Mouse (Mus musculus) MEL (cell line): ENCODE data around the gene Zmynd12. TPM values are rescaled to one million over a fixed set of nuclear protein-coding genes. Genes with fewer than 3 reads are reported as not detected.

Experiments
- DNase-seq: peaks from one replicate; pipeline ENCODE4 v3.0.0; 2011; ENCODE audit warnings: low read depth, low spot score
- H3K27ac ChIP-seq: 2 replicates; pipeline ENCODE4 v1.5.1; 2012; ENCODE audit warnings: low read depth, mild to moderate bottlenecking, control low read depth, low read length, moderate library complexity; ENCODE audit not compliant: control insufficient read depth
- H3K27me3 ChIP-seq, 2 experiments: fragments of 150-350 bp in 1 of 2; sonication (generic) in 1 of 2; 2 replicates each; pipeline ENCODE4 v1.6.1; 2012; ENCODE audit warnings: low read length in 2 of 2, mild to moderate bottlenecking in 2 of 2, improper control_type of control experiment in 1 of 2, moderate library complexity in 1 of 2; ENCODE audit not compliant: insufficient read depth in 2 of 2, control insufficient read depth in 1 of 2
- H3K36me3 ChIP-seq, 2 experiments: 2 replicates each; pipeline ENCODE4 v1.6.1; 2012 to 2014; ENCODE audit warnings: low read length in 2 of 2, improper control_type of control experiment in 1 of 2, inconsistent platforms in 1 of 2, mild to moderate bottlenecking in 1 of 2; ENCODE audit not compliant: insufficient read depth in 2 of 2, control insufficient read depth in 1 of 2
- H3K4me1 ChIP-seq, 2 experiments: fragments of 150-350 bp in 1 of 2; sonication (generic) in 1 of 2; 2 replicates each; pipeline ENCODE4 v1.6.1; 2012; ENCODE audit warnings: low read length in 2 of 2, improper control_type of control experiment in 1 of 2, mild to moderate bottlenecking in 1 of 2; ENCODE audit not compliant: insufficient read depth in 2 of 2, control insufficient read depth in 1 of 2
- H3K4me3 ChIP-seq, 2 experiments: fragments of 150-350 bp in 1 of 2; sonication (generic) in 1 of 2; 2 replicates each; pipeline ENCODE4 v1.5.1; 2012; ENCODE audit warnings: low read depth in 2 of 2, low read length in 2 of 2, mild to moderate bottlenecking in 2 of 2, moderate library complexity in 2 of 2, control low read depth in 1 of 2, improper control_type of control experiment in 1 of 2; ENCODE audit not compliant: control insufficient read depth in 1 of 2, insufficient read depth in 1 of 2
- H3K79me2 ChIP-seq: 2 replicates; pipeline ENCODE4 v1.6.1; 2012; ENCODE audit warnings: mild to moderate bottlenecking, low read length, moderate library complexity; ENCODE audit not compliant: control insufficient read depth, poor library complexity, insufficient read depth
- H3K9ac ChIP-seq: 2 replicates; pipeline ENCODE4 v1.6.1; 2012; ENCODE audit warnings: low read depth, mild to moderate bottlenecking, control low read depth, low read length, moderate library complexity; ENCODE audit not compliant: control insufficient read depth, poor library complexity, severe bottlenecking
- H3K9me3 ChIP-seq: fragments of 150-350 bp; sonication (generic); replicated peaks from 2 replicates; pipeline ENCODE4 v1.6.1; 2012; ENCODE audit warnings: mild to moderate bottlenecking, low read length, improper control_type of control experiment, moderate library complexity; ENCODE audit not compliant: insufficient read depth
- CHD1 ChIP-seq: IDR thresholded peaks from 2 replicates; pipeline ENCODE4 v1.6.1; 2012; ENCODE audit warnings: low read depth, mild to moderate bottlenecking, inconsistent platforms, low read length, improper control_type of control experiment
- CHD2 ChIP-seq: IDR thresholded peaks from 2 replicates; pipeline ENCODE4 v1.6.1; 2011; ENCODE audit warnings: low read length, improper control_type of control experiment
- CTCF ChIP-seq, 3 experiments: IDR thresholded peaks in 2 of 3; conservative IDR thresholded peaks in 1 of 3; 2 replicates each; pipeline ENCODE4 v1.5.1; 2011 to 2012; ENCODE audit warnings: low read length in 3 of 3, low read depth in 2 of 3, mild to moderate bottlenecking in 2 of 3, improper control_type of control experiment in 1 of 3, inconsistent platforms in 1 of 3, mixed read lengths in 1 of 3, moderate library complexity in 1 of 3; ENCODE audit not compliant: control insufficient read depth in 1 of 3, insufficient read depth in 1 of 3, poor library complexity in 1 of 3, severe bottlenecking in 1 of 3
- ELF1 ChIP-seq: IDR thresholded peaks from 2 replicates; pipeline ENCODE4 v1.6.1; 2014; ENCODE audit warnings: low read depth, mild to moderate bottlenecking, inconsistent platforms, low read length, improper control_type of control experiment, moderate library complexity
- EP300 ChIP-seq, 2 experiments: IDR thresholded peaks; 2 replicates each; pipeline ENCODE4 v1.6.1; 2011; ENCODE audit warnings: improper control_type of control experiment in 2 of 2, low read length in 2 of 2, low read depth in 1 of 2, mild to moderate bottlenecking in 1 of 2
- ETS1 ChIP-seq: IDR thresholded peaks from 2 replicates; pipeline ENCODE4 v1.6.1; 2012; ENCODE audit warnings: low read depth, mild to moderate bottlenecking, inconsistent platforms, low read length, improper control_type of control experiment, moderate library complexity
- GATA1 ChIP-seq: IDR thresholded peaks from 2 replicates; pipeline ENCODE4 v1.6.1; 2011; ENCODE audit warnings: low read depth, low read length, improper control_type of control experiment
- JUND ChIP-seq: IDR thresholded peaks from 2 replicates; pipeline ENCODE4 v1.6.1; 2011; ENCODE audit warnings: low read depth, mild to moderate bottlenecking, improper control_type of control experiment, low read length
- KAT2A ChIP-seq: conservative IDR thresholded peaks from 2 replicates; pipeline ENCODE4 v1.6.1; 2012; ENCODE audit warnings: low read depth, low read length, improper control_type of control experiment, inconsistent platforms
- MAFK ChIP-seq: IDR thresholded peaks from 2 replicates; pipeline ENCODE4 v1.6.1; 2011; ENCODE audit warnings: low read depth, mild to moderate bottlenecking, low read length, improper control_type of control experiment, borderline replicate concordance
- MAX ChIP-seq: IDR thresholded peaks from 2 replicates; pipeline ENCODE4 v1.6.1; 2011; ENCODE audit warnings: low read length, improper control_type of control experiment
- MAZ ChIP-seq: IDR thresholded peaks from 2 replicates; pipeline ENCODE4 v1.6.1; 2012; ENCODE audit warnings: low read depth, mild to moderate bottlenecking, inconsistent platforms, low read length, improper control_type of control experiment
- MEF2A ChIP-seq: IDR thresholded peaks from 2 replicates; pipeline ENCODE4 v1.6.1; 2014; ENCODE audit warnings: low read depth, mild to moderate bottlenecking, inconsistent platforms, low read length, improper control_type of control experiment; ENCODE audit not compliant: poor library complexity, insufficient replicate concordance, severe bottlenecking; ENCODE audit errors: extremely low read depth
- MXI1 ChIP-seq: IDR thresholded peaks from 2 replicates; pipeline ENCODE4 v1.6.1; 2011; ENCODE audit warnings: mild to moderate bottlenecking, low read depth, low read length, improper control_type of control experiment
- MYC ChIP-seq: IDR thresholded peaks from 2 replicates; pipeline ENCODE4 v1.6.1; 2011; ENCODE audit warnings: low read depth, mild to moderate bottlenecking, low read length, improper control_type of control experiment, moderate library complexity
- NELFE ChIP-seq: IDR thresholded peaks from 2 replicates; pipeline ENCODE4 v1.6.1; 2011; ENCODE audit warnings: low read depth, low read length, improper control_type of control experiment
- POLR2A ChIP-seq, 2 experiments: IDR thresholded peaks; 2 replicates each; pipeline ENCODE4 v1.6.1; 2011 to 2012; ENCODE audit warnings: low read length in 2 of 2, mild to moderate bottlenecking in 2 of 2, control low read depth in 1 of 2, improper control_type of control experiment in 1 of 2, low read depth in 1 of 2, moderate library complexity in 1 of 2; ENCODE audit not compliant: control insufficient read depth in 1 of 2, insufficient read depth in 1 of 2, poor library complexity in 1 of 2
- POLR2AphosphoS5 ChIP-seq: IDR thresholded peaks from 2 replicates; pipeline ENCODE4 v1.6.1; 2012; ENCODE audit warnings: low read depth, borderline replicate concordance, mild to moderate bottlenecking, inconsistent platforms, low read length, moderate library complexity, mixed read lengths
- RAD21 ChIP-seq: IDR thresholded peaks from 2 replicates; pipeline ENCODE4 v1.6.1; 2011; ENCODE audit warnings: mild to moderate bottlenecking, low read depth, low read length, improper control_type of control experiment
- SIN3A ChIP-seq: IDR thresholded peaks from 2 replicates; pipeline ENCODE4 v1.6.1; 2012; ENCODE audit warnings: low read length, improper control_type of control experiment, inconsistent platforms
- UBTF ChIP-seq: IDR thresholded peaks from 2 replicates; pipeline ENCODE4 v1.6.1; 2012; ENCODE audit warnings: low read depth, mild to moderate bottlenecking, inconsistent platforms, low read length, improper control_type of control experiment, moderate library complexity, borderline replicate concordance; ENCODE audit not compliant: insufficient read depth
- USF1 ChIP-seq: IDR thresholded peaks from 2 replicates; pipeline ENCODE4 v1.6.1; 2014; ENCODE audit warnings: low read depth, mild to moderate bottlenecking, inconsistent platforms, low read length, improper control_type of control experiment, moderate library complexity
- USF2 ChIP-seq, 2 experiments: IDR thresholded peaks; 2 replicates each; pipeline ENCODE4 v1.6.1; 2011 to 2012; ENCODE audit warnings: improper control_type of control experiment in 2 of 2, low read length in 2 of 2, borderline replicate concordance in 1 of 2, inconsistent platforms in 1 of 2, low read depth in 1 of 2, mild to moderate bottlenecking in 1 of 2; ENCODE audit not compliant: insufficient read depth in 1 of 2
- ZKSCAN1 ChIP-seq: IDR thresholded peaks from 2 replicates; pipeline ENCODE4 v1.6.1; 2012; ENCODE audit warnings: low read depth, mild to moderate bottlenecking, inconsistent platforms, low read length, improper control_type of control experiment, moderate library complexity
- polyA plus RNA-seq, 2 experiments: library from polyadenylated mRNA; stranded (reverse) in 1 of 2; unstranded in 1 of 2; fragments of >175 nt in 1 of 2; fragments of >200 nt in 1 of 2; gene quantifications; 2 replicates each; pipeline versions ENCODE4 v1.2.1 to v1.2.4; 2012; ENCODE audit warnings: low replicate concordance in 2 of 2, low read depth in 1 of 2; ENCODE audit not compliant: insufficient read length in 2 of 2, insufficient read depth in 1 of 2, missing spikeins in 1 of 2
- total RNA-seq: library from RNA; depleted of rRNA; stranded (reverse); fragments of 300-350 nt; gene quantifications from 2 replicates; pipeline ENCODE4 v1.2.3, GENCODE M21; 2012

Zmynd12 gene
- total and polyA plus RNA-seq, 3 experiments: 0.04 TPM; not detected in 2

- TF ChIP-seq NELFE (no peak), POLR2A (IDR thresholded peaks at IDR 0.05; ENCODE audit: control insufficient read depth in 1 of 2, insufficient read depth in 1 of 2, low read depth in 1 of 2, low read length in 2 of 2, poor library complexity in 1 of 2) (no peak), MYC (no peak), UBTF (no peak)
- DNase-seq: no peak
Measured at GRCm38 (mm10) chr4:119403431-119403830, 19.2 kb upstream of the Zmynd12 start.

DNA sequence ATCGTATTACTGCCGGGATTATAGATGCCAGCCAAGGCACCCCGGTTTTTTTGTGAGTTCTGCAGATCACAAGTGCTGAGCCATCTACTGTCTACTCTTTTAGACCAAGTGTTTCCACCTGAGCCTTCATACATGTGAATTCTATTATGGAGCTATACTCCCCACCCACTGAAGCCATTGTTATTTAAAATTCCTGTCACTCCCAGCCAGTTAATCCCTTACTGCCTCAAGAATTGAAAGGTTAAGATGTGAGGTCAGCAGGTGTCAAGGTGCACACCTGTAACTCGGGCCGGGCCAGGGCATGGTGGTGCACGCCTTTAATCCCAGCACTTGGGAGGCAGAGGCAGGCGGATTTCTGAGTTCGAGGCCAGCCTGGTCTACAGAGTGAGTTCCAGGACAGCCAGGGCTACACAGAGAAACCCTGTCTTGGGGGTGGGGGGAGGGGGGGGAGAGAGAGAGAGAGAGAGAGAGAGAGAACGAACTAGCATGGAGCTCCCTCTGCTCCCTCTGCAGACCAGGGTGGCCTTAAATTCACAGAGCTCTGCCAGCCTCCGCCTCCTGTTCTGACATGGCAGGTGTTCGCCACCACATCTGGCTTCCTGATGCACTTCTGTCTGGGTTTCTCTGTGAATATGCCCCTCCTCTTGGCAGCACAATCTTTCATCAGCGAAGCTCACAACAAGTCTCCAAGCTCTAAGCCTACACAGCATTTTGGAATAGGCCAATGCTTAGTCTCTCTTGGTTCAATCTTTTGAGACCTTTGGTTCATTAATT is 10.6 kb upstream of the Zmynd12 start:
- Histone ChIP-seq H3K36me3 (peaks cover 0 to 4% of the 10 kb centered on the region in 2 experiments; a peak in 2 of 4 replicates), H3K27me3 (peaks cover 0 to 1% of the 10 kb centered on the region in 2 experiments; a peak in 1 of 4 replicates), H3K9me3 (no peaks in the 10 kb centered on the region), H3K9ac (no peak overlapping the region), H3K4me3 (no peak overlapping the region), H3K79me2 (no peaks in the 10 kb centered on the region), H3K27ac (no peak overlapping the region), H3K4me1 (peaks cover 0 to 5% of the 10 kb centered on the region in 2 experiments; a peak in 1 of 4 replicates)
- DNase-seq: no peak
- no peak for TF ChIP-seq MEF2A
- no peak for TF ChIP-seq ETS1
- no peak for TF ChIP-seq CTCF (IDR thresholded peaks at IDR 0.05 in 2 of 3, conservative IDR thresholded peaks at IDR 0.05 in 1 of 3; ENCODE audit: control insufficient read depth in 1 of 3, insufficient read depth in 1 of 3, low read depth in 2 of 3, low read length in 3 of 3, poor library complexity in 1 of 3, severe bottlenecking in 1 of 3)
- TF ChIP-seq POLR2A (IDR thresholded peaks at IDR 0.05; ENCODE audit: control insufficient read depth in 1 of 2, insufficient read depth in 1 of 2, low read depth in 1 of 2, low read length in 2 of 2, poor library complexity in 1 of 2): no peak
- TF ChIP-seq ZKSCAN1: no peak
- no peak for TF ChIP-seq EP300 (IDR thresholded peaks at IDR 0.05; ENCODE audit: low read depth in 1 of 2, low read length in 2 of 2)
- TF ChIP-seq CHD1: no peak
- TF ChIP-seq RAD21: no peak
- TF ChIP-seq MXI1: no peak
- no peak for TF ChIP-seq GATA1
- no peak for TF ChIP-seq SIN3A

More at GRCm38 (mm10) chr4:119403431-119403830, 19.2 kb upstream of the Zmynd12 start:
- Histone ChIP-seq H3K4me3 (no peak overlapping the region), H3K9me3 (no peaks in the 10 kb centered on the region), H3K9ac (no peak overlapping the region), H3K36me3 (no peaks in the 10 kb centered on the region), H3K79me2 (no peaks in the 10 kb centered on the region), H3K27ac (no peak overlapping the region), H3K4me1 (no peaks in the 10 kb centered on the region), H3K27me3 (no peaks in the 10 kb centered on the region)

GRCm38 (mm10) chr4:119412791-119413190 is 9.8 kb upstream of the Zmynd12 start:
- Histone ChIP-seq H3K79me2 (no peaks in the 10 kb centered on the region), H3K36me3 (peaks cover 0 to 12% of the 10 kb centered on the region in 2 experiments; a peak in 2 of 4 replicates), H3K27me3 (peaks cover 0 to 1% of the 10 kb centered on the region in 2 experiments; a peak in 1 of 4 replicates), H3K4me1 (peaks cover 2 to 13% of the 10 kb centered on the region in 2 experiments), H3K9ac (no peak overlapping the region), H3K27ac (no peak overlapping the region), H3K9me3 (no peaks in the 10 kb centered on the region), H3K4me3 (no peak overlapping the region)
- DNase-seq: no peak
- no peak for TF ChIP-seq ZKSCAN1
- TF ChIP-seq USF2 (IDR thresholded peaks at IDR 0.05; ENCODE audit: borderline replicate concordance in 1 of 2, insufficient read depth in 1 of 2, low read depth in 1 of 2, low read length in 2 of 2): no peak
- no peak for TF ChIP-seq JUND
- TF ChIP-seq GATA1: no peak
- TF ChIP-seq MAZ: no peak
- TF ChIP-seq ELF1: no peak
- TF ChIP-seq RAD21: no peak
- no peak for TF ChIP-seq MAX
- TF ChIP-seq MEF2A: no peak
- TF ChIP-seq MXI1: no peak
- no peak for TF ChIP-seq CHD2
- no peak for TF ChIP-seq USF1
- TF ChIP-seq KAT2A: no peak
- TF ChIP-seq ETS1: no peak
- TF ChIP-seq POLR2AphosphoS5: no peak
- TF ChIP-seq MAFK: no peak
